Mouse (Mus musculus) heart, postnatal 36 days (tissue): ENCODE results near the gene Sppl3. TPM values are rescaled to one million over a fixed set of nuclear protein-coding genes. Genes with fewer than 3 reads are reported as not detected.

ENCODE experiments used
- DNase-seq, 2 experiments: peaks; one replicate each; pipeline ENCODE4 v3.0.0; 2021 to 2022
- intact Hi-C: fragments of 180-260 bp; cut with DNase I; formaldehyde crosslinking; loops from one replicate; pipeline ENCODE4 v1.15.1; 2025
- total RNA-seq, 2 experiments: library from RNA; stranded (reverse); gene quantifications; 2 replicates each; pipeline ENCODE4 v1.2.3; 2021

The Sppl3 gene
- total RNA-seq, result 10 to 100 TPM; 33.0 to 35.8 TPM

DNA sequence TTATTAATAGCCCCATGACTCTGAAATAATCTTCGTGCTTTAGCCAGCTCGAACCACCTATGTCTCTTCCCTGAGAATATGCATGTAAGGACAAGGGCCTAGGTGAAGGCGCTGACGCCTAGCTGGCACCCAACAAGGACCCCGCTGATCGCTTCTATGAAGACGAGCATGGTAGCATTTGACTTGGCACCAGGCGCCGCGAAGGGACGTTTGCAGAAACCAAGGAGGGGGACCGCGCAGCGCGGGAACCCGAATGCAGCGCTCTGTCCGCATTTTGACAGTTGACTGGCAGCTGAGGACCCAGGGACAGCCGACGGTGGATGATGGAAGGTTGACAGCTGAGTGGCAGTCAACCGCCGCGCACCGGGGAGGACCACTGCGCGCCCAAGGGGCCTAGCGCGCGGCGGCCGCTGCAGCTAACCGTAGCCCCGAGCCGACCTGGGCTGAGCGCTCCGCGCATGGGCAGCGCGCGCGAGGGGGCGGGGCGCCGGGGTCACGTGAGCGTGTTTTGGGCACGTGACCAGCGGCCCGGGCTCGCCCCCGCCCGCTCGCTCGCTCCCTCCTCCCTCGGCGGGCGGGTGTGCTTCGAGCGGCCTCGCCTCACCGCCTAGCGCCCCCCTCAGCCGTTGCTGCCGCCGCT is at the start of gene Sppl3:
Sppl3 (plus strand) TSS at position 561 of the 640 bp plus-strand sequence.
- intact Hi-C loops, result loop anchor here (2.0 to 5.0 kb wide), 3 partner anchors 32 to 66 kb away; no protein-coding TSS in a partner anchor

DNA sequence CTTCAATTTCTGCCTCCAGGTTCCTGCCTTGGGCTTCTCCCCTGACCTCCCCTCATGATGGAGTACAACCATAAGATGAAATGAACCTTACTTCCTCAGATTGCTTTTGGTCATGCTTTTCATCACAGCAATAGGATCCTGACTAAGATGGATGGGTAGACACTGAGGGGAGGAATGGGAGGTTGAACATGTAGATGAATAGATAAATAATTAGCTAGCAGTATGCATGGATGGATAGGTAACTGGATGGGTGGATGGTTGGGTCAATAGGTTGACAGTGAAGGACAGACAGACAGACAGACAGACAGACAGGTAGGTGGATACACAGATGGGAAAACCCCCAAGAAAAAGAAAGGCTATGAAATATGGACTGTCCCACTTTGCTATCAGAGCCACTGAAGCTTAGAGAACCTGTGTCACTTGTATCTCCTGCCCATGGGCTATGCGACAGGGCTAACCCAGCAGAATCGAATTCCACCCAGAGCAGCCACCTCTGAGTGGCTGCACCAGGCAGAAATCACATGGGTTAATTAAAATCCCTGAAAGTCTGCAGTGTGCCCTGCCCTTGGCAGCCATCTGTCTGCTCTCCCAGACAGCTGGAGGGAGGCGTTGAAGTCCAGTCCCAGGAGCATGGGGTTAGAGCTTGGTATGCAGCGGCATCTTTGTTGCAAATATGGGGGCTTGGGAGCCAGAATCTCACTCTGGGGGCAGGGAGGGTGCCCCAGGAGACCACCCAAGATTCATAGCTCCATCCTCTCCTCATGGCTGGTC is 49.2 kb upstream of the Sppl3 start:
- intact Hi-C loops, result no loop called here

More for the DNA sequence above, at the start of gene Sppl3:
- DNase-seq, result peak; percentile 96

DNA sequence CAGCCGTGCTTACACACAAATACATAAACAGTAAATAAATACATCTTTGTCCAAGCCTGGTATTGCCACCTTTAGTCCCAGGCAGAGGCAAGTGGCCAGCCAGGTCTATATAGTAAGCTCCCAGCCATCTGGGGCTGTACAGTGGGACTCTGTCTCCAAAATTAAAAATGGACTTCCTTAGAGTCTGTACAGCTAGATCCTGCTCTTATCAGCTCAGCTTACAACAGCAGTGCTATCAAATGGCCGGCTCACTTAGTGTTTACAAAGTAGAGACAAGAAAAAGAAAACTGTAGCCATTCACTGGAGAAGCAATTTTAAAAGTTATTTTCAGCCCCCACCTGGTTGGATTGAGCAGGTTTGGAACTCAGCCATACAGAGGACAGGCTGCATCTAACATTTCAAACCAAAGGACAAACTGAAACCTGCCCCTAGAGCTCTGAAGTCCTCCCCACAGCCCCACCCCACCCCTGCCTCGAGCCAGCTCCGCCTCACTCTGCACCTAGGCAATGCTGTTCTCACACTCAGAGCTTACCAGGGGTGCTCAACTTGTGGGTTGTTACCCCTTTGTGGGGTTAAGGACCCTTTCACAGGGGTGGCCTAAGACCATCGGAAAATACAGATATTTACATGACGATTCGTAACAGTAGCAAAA is 46.5 kb upstream of the Sppl3 start:
- intact Hi-C loops, result no loop called here
- no peak for DNase-seq

More for the DNA sequence above, 49.2 kb upstream of the Sppl3 start:
- no peak for DNase-seq

DNA sequence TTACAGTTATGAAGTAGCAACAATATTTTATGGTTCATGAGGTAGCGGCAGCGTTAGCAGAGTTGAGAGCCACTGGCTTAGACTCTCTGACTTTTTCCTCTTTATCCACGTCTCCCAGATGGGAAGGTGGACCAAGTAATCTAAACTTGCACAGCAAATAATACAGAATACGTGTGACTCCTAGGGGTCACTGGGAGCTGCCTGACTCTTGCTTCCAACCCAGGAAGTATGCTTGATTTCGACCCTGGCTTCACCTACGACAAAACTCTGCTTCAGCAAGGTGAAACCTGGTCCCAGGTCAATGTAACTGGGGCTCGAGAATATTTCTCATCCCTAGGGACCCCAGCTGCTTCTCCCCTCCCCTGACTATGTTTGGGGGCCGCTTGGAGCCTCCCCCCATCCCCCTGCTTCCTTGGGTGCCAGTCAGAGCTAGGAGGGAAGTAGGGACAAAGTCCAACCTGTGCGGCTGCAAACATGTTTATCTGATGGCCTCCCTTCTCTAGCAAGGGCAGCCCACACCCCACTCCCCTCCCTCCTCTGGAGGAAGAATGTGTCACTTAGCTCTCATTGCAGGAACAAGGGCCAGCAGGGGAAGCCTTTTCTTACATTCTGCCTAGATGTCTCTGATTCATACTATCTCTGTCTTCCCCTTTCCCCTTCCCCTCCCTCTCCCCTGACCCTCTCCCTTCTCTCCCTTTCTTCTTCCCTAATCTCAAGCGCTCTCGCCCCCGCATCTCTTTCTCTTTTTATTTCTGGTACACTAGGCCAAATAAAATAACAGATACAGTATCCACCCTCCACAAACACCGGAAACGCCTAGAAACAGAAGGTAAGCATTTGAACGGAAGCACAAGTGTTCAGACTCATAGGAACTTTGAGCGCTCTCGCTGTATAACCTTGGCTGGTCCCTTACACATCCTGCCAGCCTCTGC is 45.7 kb upstream of the Sppl3 start:
- intact Hi-C loops, result no loop called here
- DNase-seq, result no peak

DNA sequence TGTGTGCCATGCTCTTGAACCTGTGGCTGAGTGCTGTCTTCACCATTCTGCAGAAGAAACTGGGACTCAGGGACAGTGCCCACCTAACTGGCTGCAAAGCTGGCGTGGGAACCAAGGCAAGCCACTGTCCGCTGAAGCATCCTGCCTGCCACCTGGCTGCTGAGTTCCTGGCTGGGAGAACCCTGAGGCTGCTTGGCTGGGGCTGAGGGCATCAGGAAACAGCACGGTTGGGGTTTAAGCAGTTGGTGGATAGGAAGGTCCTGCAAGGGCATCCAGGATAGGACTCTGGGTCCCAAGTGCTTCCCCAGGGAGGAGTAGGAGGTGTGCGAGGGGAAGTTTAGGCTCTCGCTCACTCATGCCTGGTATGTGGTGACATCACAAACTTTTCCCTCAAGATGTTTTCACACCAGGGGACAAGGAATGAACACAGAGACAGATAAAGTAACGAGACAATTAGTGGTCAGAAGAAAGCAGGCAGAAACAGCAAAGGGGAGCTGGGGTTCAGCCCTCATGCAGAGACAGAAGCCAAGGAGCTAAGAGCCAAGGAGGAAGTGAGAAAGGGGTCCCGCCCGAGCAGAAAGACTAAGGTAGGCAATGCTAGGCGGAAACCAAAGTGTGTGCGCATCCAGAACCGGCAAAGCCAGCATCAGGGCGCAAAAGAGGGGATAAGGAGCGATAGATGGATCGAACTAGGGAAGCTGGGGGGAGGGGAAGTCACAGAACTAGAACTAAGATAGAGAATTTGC is 43.2 kb upstream of the Sppl3 start:
- DNase-seq, result no peak
- intact Hi-C loops, result no loop called here

DNA sequence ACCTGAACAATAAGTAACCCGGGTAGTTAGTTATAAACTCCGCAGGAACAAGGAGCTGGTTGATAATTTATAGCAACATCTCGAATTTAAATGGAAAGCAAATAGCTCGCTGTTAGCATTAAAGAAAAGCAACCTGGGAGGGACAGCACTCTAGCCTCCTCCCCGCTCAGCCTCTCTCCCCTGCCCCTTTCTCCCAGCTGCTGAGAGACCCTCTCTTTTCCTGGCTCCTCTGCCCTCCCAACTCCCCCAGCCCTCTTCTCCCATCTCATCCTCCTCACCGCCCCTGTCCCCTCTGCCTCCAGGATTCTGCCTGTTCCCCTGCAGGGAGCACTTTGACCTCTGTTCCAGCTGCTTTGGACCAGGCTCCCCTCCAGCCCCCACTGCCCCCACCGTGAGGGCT is 42.3 kb upstream of the Sppl3 start:
- intact Hi-C loops, result no loop called here
- DNase-seq, result no peak

DNA sequence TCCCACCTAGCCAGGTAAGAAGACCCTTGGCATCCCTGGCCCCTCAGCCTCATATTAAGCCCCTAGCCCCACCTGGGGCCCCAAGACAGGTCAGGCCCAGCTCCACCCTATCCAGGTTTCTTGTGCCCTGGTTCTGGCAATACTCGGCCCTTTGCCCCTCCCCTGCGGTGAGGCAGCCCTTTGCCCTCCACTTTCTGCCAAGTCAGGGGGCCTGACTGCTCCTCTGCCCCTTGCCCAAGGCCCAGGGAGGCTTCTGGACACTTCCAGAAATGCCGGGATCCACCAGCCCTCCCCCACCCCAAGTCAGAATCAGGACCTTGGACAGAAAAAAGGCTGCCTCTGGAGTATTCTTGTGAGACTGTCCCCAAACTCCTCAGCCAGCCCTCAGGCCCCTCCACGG is 41.9 kb upstream of the Sppl3 start:
- intact Hi-C loops, result no loop called here
- DNase-seq, result no peak

DNA sequence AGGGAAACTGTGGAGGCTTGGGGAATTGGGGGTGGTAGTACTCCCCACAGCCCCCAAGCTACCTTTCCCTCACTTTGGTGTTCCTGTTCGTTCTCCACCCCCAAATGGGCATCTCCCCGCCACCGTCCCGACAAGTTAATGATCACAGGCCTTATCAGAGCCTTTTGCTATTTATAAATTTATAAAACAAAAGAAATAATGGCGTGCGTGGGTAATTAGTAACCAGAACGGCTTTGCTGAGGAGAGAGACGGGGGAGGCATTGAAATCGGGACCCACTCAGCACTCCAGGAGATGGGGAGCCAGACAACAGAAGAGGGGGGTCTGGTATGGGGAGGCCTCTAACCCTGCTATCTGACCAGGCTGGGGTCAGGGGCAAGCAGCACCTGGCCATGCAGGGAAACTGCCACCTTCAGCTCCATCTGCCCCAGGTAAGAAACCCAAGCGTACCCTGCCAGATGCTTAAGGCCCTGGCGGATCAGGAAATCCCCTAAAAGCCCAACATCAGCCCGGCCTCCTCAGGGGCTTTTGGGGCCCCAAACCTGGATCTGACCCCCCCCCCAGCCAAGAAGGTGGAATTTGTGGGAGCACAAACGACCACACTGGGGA is 41.2 kb upstream of the Sppl3 start:
- no peak for DNase-seq
- intact Hi-C loops, result loop anchor here (10.0 kb wide), 1 partner anchor 475 kb away; no protein-coding TSS in a partner anchor

DNA sequence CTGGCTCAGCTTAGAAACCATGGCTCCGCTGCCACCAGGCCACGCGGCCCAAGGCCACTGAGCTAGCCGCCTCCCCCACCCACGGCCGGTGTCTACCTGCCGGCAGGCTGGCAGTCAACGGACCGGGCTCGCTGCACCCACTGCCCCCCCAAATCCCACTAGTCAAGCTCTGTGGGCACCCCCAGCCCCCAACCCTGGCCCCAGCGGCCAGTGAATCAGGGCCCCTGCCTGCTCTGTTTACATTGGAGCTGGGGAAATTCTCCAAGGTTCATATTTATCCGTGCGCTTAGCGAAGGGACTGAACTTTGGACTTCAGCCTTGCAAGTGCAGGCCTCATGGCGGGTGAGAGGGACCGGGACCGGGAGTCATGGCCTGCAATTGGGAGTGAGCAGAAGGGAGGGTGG is 40.1 kb upstream of the Sppl3 start, which contains the start of gene Hnf1a:
Hnf1a (minus strand) TSS at position 271 of the 404 bp plus-strand sequence.
- intact Hi-C loops, result loop anchor here (10.0 kb wide), 1 partner anchor 474 kb away; no protein-coding TSS in a partner anchor
- DNase-seq, result no peak

DNA sequence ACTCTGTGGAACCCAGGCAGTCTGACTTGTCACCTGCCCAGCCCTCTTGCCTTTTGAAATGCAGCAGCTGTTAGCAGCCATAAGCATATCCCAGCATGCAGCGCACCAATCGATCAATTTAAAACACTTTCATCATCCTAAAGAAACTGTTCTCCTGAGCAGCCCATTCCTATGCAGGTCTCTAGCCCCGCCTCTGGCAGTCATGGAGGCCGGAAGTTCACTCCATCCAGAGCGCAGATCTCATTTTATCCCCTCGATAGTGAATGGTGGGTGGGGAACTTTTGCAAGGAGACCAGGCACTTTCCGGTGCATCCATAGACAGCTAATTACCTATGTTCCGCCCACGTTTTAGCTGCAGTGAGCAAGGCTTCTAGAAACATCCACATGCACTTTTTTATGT is 38.7 kb upstream of the Sppl3 start:
- intact Hi-C loops, result loop anchor here (10.0 kb wide), 1 partner anchor 473 kb away; no protein-coding TSS in a partner anchor
- DNase-seq, result no peak

DNA sequence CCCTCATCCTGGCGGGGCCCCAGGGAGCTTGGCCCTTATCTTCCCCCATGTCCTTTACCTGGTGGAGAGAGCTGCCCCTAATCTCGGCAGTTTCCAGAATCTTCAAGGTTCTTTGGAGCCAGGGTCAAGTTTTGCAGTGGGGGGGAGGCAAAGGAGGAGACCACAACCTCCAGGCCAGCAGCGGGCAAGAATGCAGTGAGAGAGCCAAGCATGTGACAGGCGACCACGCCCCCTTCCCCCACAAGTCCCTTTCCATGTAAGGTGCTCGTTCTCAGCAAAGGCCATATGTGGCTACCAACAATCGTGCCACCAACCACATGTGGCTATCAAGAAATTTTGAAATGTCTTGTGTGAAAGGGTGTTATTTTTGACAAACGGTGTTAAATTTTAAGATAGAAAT is 37.8 kb upstream of the Sppl3 start:
- no peak for DNase-seq

DNA sequence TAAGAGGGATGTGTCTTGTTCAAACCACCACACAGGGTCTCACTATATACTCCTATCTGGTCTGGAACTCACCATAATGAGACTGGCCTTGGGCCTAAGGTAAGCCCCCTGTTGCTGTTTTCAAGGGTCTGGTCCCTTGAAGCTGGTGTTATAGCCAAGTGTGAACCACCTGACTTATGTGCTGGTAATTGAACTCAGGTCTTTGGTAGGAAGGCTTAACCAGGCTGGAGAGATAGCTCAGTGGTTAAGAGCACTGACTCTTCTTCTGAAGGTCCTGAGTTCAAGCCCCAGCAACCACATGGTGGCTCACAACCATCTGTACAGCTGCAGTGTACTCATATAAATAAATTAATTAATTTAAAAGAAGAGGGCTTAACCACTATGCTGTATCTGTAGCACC is 34.0 kb upstream of the Sppl3 start:
- DNase-seq, result no peak
- intact Hi-C loops, result loop anchor here (5.0 to 10.0 kb wide), 2 partner anchors 190 to 468 kb away; no protein-coding TSS in a partner anchor

More for the DNA sequence above, 37.8 kb upstream of the Sppl3 start:
- intact Hi-C loops, result loop anchor here (10.0 kb wide), 1 partner anchor 472 kb away; no protein-coding TSS in a partner anchor

DNA sequence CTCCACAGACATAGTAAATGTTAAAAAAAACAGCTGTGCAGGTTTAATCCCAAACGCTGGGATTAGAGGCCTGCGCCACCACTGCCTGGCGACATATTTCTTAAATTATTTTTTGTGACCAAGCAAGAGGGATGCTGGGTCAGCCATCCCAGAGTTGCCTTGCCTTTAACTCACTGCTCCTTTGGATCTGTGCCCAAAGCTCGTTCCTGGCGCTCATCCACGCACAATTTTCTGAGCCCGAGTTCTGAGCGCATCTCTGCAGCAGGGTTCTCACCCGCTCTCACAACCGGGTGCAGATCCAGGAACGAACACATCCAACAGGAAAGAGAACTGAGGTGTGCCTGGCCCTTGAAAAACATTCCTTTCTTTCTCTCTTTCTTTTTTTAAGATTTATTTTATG is 32.5 kb upstream of the Sppl3 start:
- DNase-seq, result peak in 1 of 2 experiments; percentile 7
- intact Hi-C loops, result loop anchor here (2.0 to 10.0 kb wide), 4 partner anchors 32 to 466 kb away; partner anchors contain the start of genes Pop5 and Sppl3

DNA sequence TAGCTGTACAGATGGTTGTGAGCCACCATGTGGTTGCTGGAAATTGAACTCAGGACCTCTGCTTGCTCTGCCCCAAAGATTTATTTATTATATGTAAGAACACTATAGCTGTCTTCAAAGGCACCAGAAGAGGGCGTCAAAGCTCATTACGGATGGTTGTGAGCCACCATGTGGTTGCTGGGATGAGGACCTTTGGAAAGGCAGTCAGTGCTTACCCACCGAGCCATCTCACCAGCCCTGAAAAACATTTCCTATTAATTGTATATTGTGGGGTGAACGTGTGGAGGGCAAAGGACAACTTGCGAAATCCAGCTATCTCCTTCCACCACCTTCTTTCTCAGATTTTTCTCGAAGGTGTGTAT is 32.1 kb upstream of the Sppl3 start:
- no peak for DNase-seq
- intact Hi-C loops, result loop anchor here (1.0 to 10.0 kb wide), 5 partner anchors 32 to 466 kb away; partner anchors contain the start of genes Pop5 and Sppl3

DNA sequence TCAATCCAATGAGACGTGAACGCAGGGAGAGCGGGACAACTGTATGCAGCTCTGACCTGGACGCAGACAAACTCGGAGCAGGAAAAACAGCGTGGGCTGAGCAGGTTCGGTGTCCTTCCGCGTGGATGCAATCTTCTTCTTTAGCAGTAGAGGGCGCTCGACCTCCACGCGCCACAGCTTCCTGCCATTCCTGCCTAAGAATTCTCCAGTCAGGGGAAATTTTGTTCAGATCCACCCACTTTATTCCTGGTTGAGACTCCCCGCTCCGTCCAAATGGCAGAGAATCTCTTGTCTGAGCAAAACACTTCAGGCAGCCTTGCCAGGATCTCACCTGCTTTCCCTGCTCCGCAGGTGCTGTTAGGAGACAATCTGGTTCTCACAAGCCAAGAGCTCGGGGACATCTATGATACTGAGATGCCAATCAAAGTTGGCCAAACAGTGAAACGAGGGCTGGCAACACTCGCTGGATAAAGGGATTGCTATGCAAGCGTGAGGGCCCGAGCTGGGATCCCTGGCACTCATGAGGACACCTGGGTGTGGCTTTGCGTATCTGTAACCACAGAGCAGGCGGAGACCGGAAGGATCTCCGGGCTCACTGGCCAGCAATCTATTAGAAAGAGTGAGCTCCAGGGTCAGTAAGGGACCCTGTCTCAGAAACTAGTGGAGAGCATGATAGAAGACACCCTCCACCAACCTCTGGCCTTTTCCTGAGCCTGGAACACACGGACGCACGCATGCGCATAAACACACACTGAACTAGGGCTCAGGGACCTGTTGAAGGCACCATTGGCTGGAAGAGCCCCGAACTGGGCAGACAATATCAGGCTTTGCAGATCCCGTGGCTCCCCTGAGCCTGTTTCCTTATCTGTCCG is 31.5 kb upstream of the Sppl3 start:
- intact Hi-C loops, result loop anchor here (1.0 to 10.0 kb wide), 5 partner anchors 31 to 465 kb away; partner anchors contain the start of genes Pop5 and Sppl3
- DNase-seq, result peak; percentile 78 to 81

DNA sequence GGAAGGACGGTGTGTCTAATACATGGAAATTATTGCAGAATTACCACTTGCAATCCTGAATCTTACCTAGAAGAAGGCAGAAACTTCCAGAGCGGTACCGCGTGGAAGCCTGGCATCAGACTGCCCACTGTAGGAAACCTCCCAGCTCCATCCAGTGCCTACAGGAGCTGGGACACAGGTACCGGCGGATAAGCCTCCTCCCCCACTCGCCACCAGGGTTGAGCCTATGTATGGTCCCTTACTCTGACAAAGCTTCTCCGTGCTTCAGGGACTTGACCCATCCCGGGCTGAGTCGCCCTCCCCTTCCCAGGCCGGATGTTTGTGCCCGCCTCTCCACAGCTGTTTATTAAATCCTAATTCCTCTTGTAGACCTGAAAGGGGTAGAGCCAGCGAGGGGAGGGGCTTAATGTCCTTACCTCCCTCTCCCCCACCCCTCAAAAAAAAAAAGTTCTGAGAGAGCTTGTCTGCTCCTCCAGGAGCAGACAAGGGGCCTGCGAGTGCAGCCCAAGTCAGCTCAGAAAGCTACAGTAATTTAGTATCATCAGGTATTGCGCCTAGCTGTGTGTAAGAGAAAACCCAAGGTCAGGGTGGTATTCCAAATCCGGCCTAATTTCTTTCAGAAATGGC is 30.7 kb upstream of the Sppl3 start:
- intact Hi-C loops, result no loop called here
- DNase-seq, result no peak

DNA sequence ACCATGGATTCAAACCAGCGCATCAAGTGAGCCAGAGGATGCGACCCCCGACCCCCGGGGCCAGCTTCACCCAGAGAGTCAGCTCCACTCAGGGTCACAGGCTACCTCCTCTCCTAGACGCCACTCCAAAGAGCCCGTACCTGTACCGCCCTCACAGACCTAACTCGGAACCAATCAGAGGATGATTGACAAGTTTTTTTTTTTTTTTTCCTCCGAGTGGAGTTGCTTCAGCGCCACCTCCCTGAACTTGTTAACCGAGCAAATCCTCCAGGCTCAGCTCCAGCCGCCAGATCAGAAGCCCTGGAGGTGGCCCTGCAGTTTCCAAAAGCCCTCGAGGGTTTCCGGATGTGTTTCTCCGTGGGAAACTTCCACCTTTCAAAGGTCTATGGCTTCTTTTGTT is 28.9 kb upstream of the Sppl3 start:
- intact Hi-C loops, result no loop called here
- DNase-seq, result no peak
